Mouse (Mus musculus): ENCODE data around the gene Zfp385c. TPM values are rescaled to one million over a fixed set of nuclear protein-coding genes. Genes with fewer than 3 reads are reported as not detected.

Gene Zfp385c
- polyA plus RNA-seq, 1 experiment from 2014 or later: 0.11 TPM

- no peak overlapping the region for H3K4me2 ChIP-seq (replicated peaks)
- no peaks in the 10 kb centered on the region for H3K9me3 ChIP-seq
- H3K4me1 ChIP-seq (replicated peaks): 0 out of 2 replicates have a peak, but pooled peaks cover 3% of the 10 kb centered on the region
- no peak overlapping the region for H3K27ac ChIP-seq
- no peak overlapping the region for H3K9ac ChIP-seq
- 88% methylated on average over 13 of the region's 13 CpGs for WGBS
- peaks cover 51% of the 10 kb centered on the region for H3K36me3 ChIP-seq
- no peak overlapping the region for H3K4me3 ChIP-seq (replicated peaks)
- H3K27me3 ChIP-seq (replicated peaks): no peaks in the 10 kb centered on the region
- no peak for ATAC-seq
Measured at GRCm38 (mm10) chr11:100580275-100580674, 112.0 kb downstream of the Zfp385c start.

- peaks cover 41% of the 10 kb centered on the region for H3K36me3 ChIP-seq
- H3K9me3 ChIP-seq: no peaks in the 10 kb centered on the region
- H3K9ac ChIP-seq: no peak overlapping the region
- H3K27me3 ChIP-seq (replicated peaks): no peaks in the 10 kb centered on the region
- ATAC-seq: no peak
- H3K4me1 ChIP-seq (replicated peaks): 0 out of 2 replicates have a peak, but pooled peaks cover 4% of the 10 kb centered on the region
- no peak overlapping the region for H3K4me2 ChIP-seq (replicated peaks)
- no peak overlapping the region for H3K27ac ChIP-seq
- WGBS: 90% methylated on average over 9 of the region's 9 CpGs
- no peak overlapping the region for H3K4me3 ChIP-seq (replicated peaks)
Measured at GRCm38 (mm10) chr11:100579116-100579799, 113.0 kb downstream of the Zfp385c start.

- H3K9ac ChIP-seq: no peak overlapping the region
- H3K4me3 ChIP-seq (replicated peaks): no peak overlapping the region
- ATAC-seq: no peak
- no peak overlapping the region for H3K4me2 ChIP-seq (replicated peaks)
- peaks cover 29% of the 10 kb centered on the region for H3K36me3 ChIP-seq
- H3K27ac ChIP-seq: no peak overlapping the region
- H3K27me3 ChIP-seq (replicated peaks): no peaks in the 10 kb centered on the region
- no peaks in the 10 kb centered on the region for H3K9me3 ChIP-seq
- 0 out of 2 replicates have a peak, but pooled peaks cover 4% of the 10 kb centered on the region for H3K4me1 ChIP-seq (replicated peaks)
- WGBS: 76% methylated on average over 8 of the region's 8 CpGs
Measured at GRCm38 (mm10) chr11:100577852-100578599, 114.2 kb downstream of the Zfp385c start.

Other genes starting within 250 kb of the Zfp385c start
- gene Klhl11, start 219.7 kb downstream of the Zfp385c start, polyA plus RNA-seq (2015; fragmentation: Nextera tagmentation; extraction: Ambion mirVana): 5.7 and 5.9 TPM in 2 replicates
- gene Acly, start 164.5 kb downstream of the Zfp385c start, polyA plus RNA-seq (2015; fragmentation: Nextera tagmentation; extraction: Ambion mirVana): 146 and 153 TPM in 2 replicates
- 0.19 and 0.20 TPM in 2 replicates for gene Ttc25, start 146.8 kb downstream of the Zfp385c start, polyA plus RNA-seq (2015; fragmentation: Nextera tagmentation; extraction: Ambion mirVana)
- gene Cnp, start 117.6 kb downstream of the Zfp385c start, polyA plus RNA-seq (2015; fragmentation: Nextera tagmentation; extraction: Ambion mirVana): 32.1 and 34.4 TPM in 2 replicates
- 57.6 and 65.0 TPM in 2 replicates for gene Nkiras2, start 73.2 kb downstream of the Zfp385c start, polyA plus RNA-seq (2015; fragmentation: Nextera tagmentation; extraction: Ambion mirVana)
- 188 TPM in 2 replicates for gene Dnajc7, start 72.3 kb downstream of the Zfp385c start, polyA plus RNA-seq (2015; fragmentation: Nextera tagmentation; extraction: Ambion mirVana)
- 2.7 and 3.2 TPM in 2 replicates for gene Dhx58, start 11.8 kb upstream of the Zfp385c start, polyA plus RNA-seq (2015; fragmentation: Nextera tagmentation; extraction: Ambion mirVana)
- 48.2 and 51.9 TPM in 2 replicates for gene Kat2a, start 20.0 kb upstream of the Zfp385c start, polyA plus RNA-seq (2015; fragmentation: Nextera tagmentation; extraction: Ambion mirVana)
- 0.40 and 0.54 TPM in 2 replicates for gene Hspb9, start 21.4 kb upstream of the Zfp385c start, polyA plus RNA-seq (2015; fragmentation: Nextera tagmentation; extraction: Ambion mirVana)
- 26.1 and 26.3 TPM in 2 replicates for gene Rab5c, start 45.8 kb upstream of the Zfp385c start, polyA plus RNA-seq (2015; fragmentation: Nextera tagmentation; extraction: Ambion mirVana)
- 0.18 and 0.19 TPM in 2 replicates for gene Kcnh4, start 67.5 kb upstream of the Zfp385c start, polyA plus RNA-seq (2015; fragmentation: Nextera tagmentation; extraction: Ambion mirVana)
- gene Hcrt, start 70.5 kb upstream of the Zfp385c start, polyA plus RNA-seq (2015; fragmentation: Nextera tagmentation; extraction: Ambion mirVana): not detected in 2 replicates
- gene Ghdc, start 78.5 kb upstream of the Zfp385c start, polyA plus RNA-seq (2015; fragmentation: Nextera tagmentation; extraction: Ambion mirVana): 4.7 and 6.7 TPM in 2 replicates
- 24.2 and 26.8 TPM in 2 replicates for gene Stat5b, start 158.3 kb upstream of the Zfp385c start, polyA plus RNA-seq (2015; fragmentation: Nextera tagmentation; extraction: Ambion mirVana)
- 5.5 and 6.0 TPM in 2 replicates for gene Stat5a, start 166.9 kb upstream of the Zfp385c start, polyA plus RNA-seq (2015; fragmentation: Nextera tagmentation; extraction: Ambion mirVana)
- gene Stat3, start 247.1 kb upstream of the Zfp385c start, polyA plus RNA-seq (2015; fragmentation: Nextera tagmentation; extraction: Ambion mirVana): 45.8 and 48.9 TPM in 2 replicates

Data from intestine, embryonic 15.5 days (tissue).